Comparison of ENCODE assay signal across 26 mouse cellular contexts in the genomic region with DNA sequence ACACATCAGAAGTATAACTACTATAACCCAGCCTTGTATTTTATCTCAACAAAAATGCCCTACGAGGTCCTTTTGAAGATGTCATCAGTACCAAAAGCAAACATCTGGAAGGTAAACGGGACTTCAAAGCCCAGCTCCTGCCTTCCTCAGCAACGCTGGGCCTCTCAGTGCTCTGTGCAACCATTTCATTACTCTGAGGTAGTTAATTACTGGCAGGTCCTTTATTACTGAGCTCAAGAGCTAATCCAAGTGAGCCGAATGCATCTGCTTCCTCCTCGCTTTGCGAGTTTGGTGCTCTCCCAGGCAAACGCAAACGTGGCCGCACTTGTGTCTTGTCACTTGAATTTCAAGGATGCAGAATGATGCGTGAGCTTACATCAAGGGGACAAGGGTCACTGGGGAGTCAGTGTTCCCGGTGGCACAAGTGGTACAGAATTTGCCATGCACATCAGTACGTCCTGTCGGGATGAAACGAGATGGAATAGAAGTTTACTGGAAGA.
DNase-seq lines count a peak whose midpoint lies in the region; ATAC-seq and TF ChIP-seq lines count a peak whose summit lies in the region.
"Had no signal": no experiment of that assay in that cellular context is flagged by ENCODE, and none has a peak within 500 bp of the region (broad histone marks: within the 10 kb centered on the region; RNA-seq: fewer than 3 reads in every experiment).

No protein-coding gene starts in this region.

- H3K36me3 ChIP-seq in forebrain, embryonic 11.5 days (ENCODE audit: control insufficient read depth, insufficient read depth, low read length), result no peaks in the 10 kb centered on the region
- H3K36me3 ChIP-seq in forebrain, postnatal 0 days (ENCODE audit: insufficient read depth), result no peaks in the 10 kb centered on the region
- no peaks in the 10 kb centered on the region for H3K36me3 ChIP-seq in midbrain, embryonic 10.5 days
- no peaks in the 10 kb centered on the region for H3K36me3 ChIP-seq in midbrain, embryonic 15.5 days (replicated peaks)
- H3K36me3 ChIP-seq in limb, embryonic 12.5 days, result no peaks in the 10 kb centered on the region
- H3K36me3 ChIP-seq in neural tube, embryonic 15.5 days, result no peaks in the 10 kb centered on the region
- H3K36me3 ChIP-seq: liver, embryonic 13.5 days; neural tube, embryonic 12.5 days; stomach, embryonic 15.5 days had no signal

- no peak overlapping the region for H3K27ac ChIP-seq in forebrain, embryonic 11.5 days (ENCODE audit: low read depth, low read length)
- H3K27ac ChIP-seq in forebrain, postnatal 0 days (ENCODE audit: low read depth, low read length), result no peak overlapping the region
- H3K27ac ChIP-seq in midbrain, embryonic 10.5 days (replicated peaks), result no peak overlapping the region
- no peak overlapping the region for H3K27ac ChIP-seq in midbrain, embryonic 15.5 days
- H3K27ac ChIP-seq in limb, embryonic 12.5 days, result no peak overlapping the region
- no peak overlapping the region; the same call in 1 of the 2 replicates for H3K27ac ChIP-seq in neural tube, embryonic 15.5 days (replicated peaks)
- H3K27ac ChIP-seq: heart, adult 2 months; hindbrain, postnatal 0 days; left cerebral cortex, adult 2 months; liver, embryonic 13.5 days; neural tube, embryonic 12.5 days; stomach, embryonic 15.5 days had no signal

- no peak overlapping the region for H3K4me2 ChIP-seq in forebrain, embryonic 11.5 days (ENCODE audit: low read depth, low read length, severe bottlenecking)
- H3K4me2 ChIP-seq in forebrain, postnatal 0 days (ENCODE audit: low read depth), result no peak overlapping the region
- H3K4me2 ChIP-seq in midbrain, embryonic 15.5 days, result no peak overlapping the region
- 0 out of 2 replicates have a peak overlapping the region, but pooled peaks have one; percentile 4 for H3K4me2 ChIP-seq in limb, embryonic 12.5 days
- H3K4me2 ChIP-seq in neural tube, embryonic 15.5 days, result peak overlapping the region; percentile 11; the same call in 1 of the 2 replicates
- H3K4me2 ChIP-seq: liver, embryonic 13.5 days; lung, embryonic 14.5 days; neural tube, embryonic 12.5 days; stomach, embryonic 15.5 days had no signal

- peak; percentile 57 for DNase-seq in forebrain, embryonic 11.5 days (ENCODE audit: low spot score)
- DNase-seq in forebrain, postnatal 0 days, result no peak
- DNase-seq in midbrain, embryonic 10.5 days (ENCODE audit: low spot score), result peak; percentile 18
- DNase-seq: adrenal gland, postnatal 10 days; cerebellum, postnatal 10 days; gastrocnemius, postnatal 25 days; heart, adult 2 months; heart, postnatal 4 days; kidney, adult 18-20 months; kidney, postnatal 25 days; left cerebral cortex, postnatal 4 days; liver, embryonic 13.5 days; lung, embryonic 14.5 days; lung, postnatal 36 days; thymus, adult 18-20 months had no signal

- 52% methylated on average over 14 of the region's 14 CpGs for whole genome bisulfite sequencing in forebrain, embryonic 11.5 days
- WGBS in forebrain, postnatal 0 days, result 36% methylated on average over 14 of the region's 14 CpGs
- 64% methylated on average over 14 of the region's 14 CpGs for WGBS in midbrain, embryonic 10.5 days
- 43% methylated on average over 14 of the region's 14 CpGs for WGBS in midbrain, embryonic 15.5 days
- 24% methylated on average over 14 of the region's 14 CpGs for WGBS in limb, embryonic 12.5 days
- WGBS in neural tube, embryonic 15.5 days, result 33% methylated on average over 14 of the region's 14 CpGs

- no peak for TF ChIP-seq CTCF in forebrain, postnatal 0 days (IDR thresholded peaks at IDR 0.05; ENCODE audit: low read depth)

- H3K9ac ChIP-seq in forebrain, embryonic 11.5 days (ENCODE audit: low read length), result no peak overlapping the region
- H3K9ac ChIP-seq in forebrain, postnatal 0 days, result no peak overlapping the region
- H3K9ac ChIP-seq in midbrain, embryonic 15.5 days, result no peak overlapping the region
- no peak overlapping the region for H3K9ac ChIP-seq in limb, embryonic 12.5 days (replicated peaks)
- H3K9ac ChIP-seq in neural tube, embryonic 15.5 days (replicated peaks), result no peak overlapping the region
- H3K9ac ChIP-seq: liver, embryonic 13.5 days; lung, embryonic 14.5 days; neural tube, embryonic 12.5 days; stomach, embryonic 15.5 days had no signal

- H3K9me3 ChIP-seq in forebrain, embryonic 11.5 days (ENCODE audit: control insufficient read depth, low read length), result no peaks in the 10 kb centered on the region
- no peaks in the 10 kb centered on the region for H3K9me3 ChIP-seq in forebrain, postnatal 0 days (ENCODE audit: low read length)
- H3K9me3 ChIP-seq in midbrain, embryonic 10.5 days (replicated peaks), result no peaks in the 10 kb centered on the region
- no peaks in the 10 kb centered on the region for H3K9me3 ChIP-seq in midbrain, embryonic 15.5 days
- no peaks in the 10 kb centered on the region for H3K9me3 ChIP-seq in limb, embryonic 12.5 days
- no peaks in the 10 kb centered on the region for H3K9me3 ChIP-seq in neural tube, embryonic 15.5 days (replicated peaks)
- H3K9me3 ChIP-seq: liver, embryonic 13.5 days; neural tube, embryonic 12.5 days; stomach, embryonic 15.5 days had no signal

- ATAC-seq in forebrain, embryonic 11.5 days (replicated peaks; ENCODE audit: low FRiP score), result no peak
- ATAC-seq in forebrain, postnatal 0 days, result no peak
- ATAC-seq in midbrain, embryonic 15.5 days (replicated peaks), result no peak; the same call in 1 of the 2 replicates
- ATAC-seq in limb, embryonic 12.5 days (ENCODE audit: insufficient number of reproducible peaks, insufficient read depth, low FRiP score, low TSS enrichment, low read depth), result no peak
- ATAC-seq in neural tube, embryonic 15.5 days (ENCODE audit: low FRiP score), result 0 out of 2 replicates have a peak, but pooled peaks have one; percentile 66
- no peak for ATAC-seq in frontal cortex, adult (ENCODE audit: low TSS enrichment)
- no peak for ATAC-seq in inflammation-experienced regulatory T-cells, adult 6 months
- ATAC-seq: activated CD4-positive, CD25-positive, alpha-beta regulatory T cell, adult 4 months; CD4-positive, CD25-positive, alpha-beta regulatory T cell, adult 4 months; hindbrain, postnatal 0 days had no signal

- no peaks in the 10 kb centered on the region; the same call in 1 of the 2 replicates for H3K4me1 ChIP-seq in forebrain, embryonic 11.5 days (replicated peaks; ENCODE audit: control insufficient read depth, insufficient read depth, low read length)
- H3K4me1 ChIP-seq in forebrain, postnatal 0 days (ENCODE audit: insufficient read depth), result no peaks in the 10 kb centered on the region
- peaks cover 9% of the 10 kb centered on the region; the same call in 1 of the 2 replicates for H3K4me1 ChIP-seq in midbrain, embryonic 10.5 days
- peaks cover 4% of the 10 kb centered on the region; the same call in 1 of the 2 replicates for H3K4me1 ChIP-seq in midbrain, embryonic 15.5 days
- H3K4me1 ChIP-seq in limb, embryonic 12.5 days (replicated peaks), result 0 out of 2 replicates have a peak, but pooled peaks cover 7% of the 10 kb centered on the region
- H3K4me1 ChIP-seq in neural tube, embryonic 15.5 days, result peaks cover 4% of the 10 kb centered on the region
- H3K4me1 ChIP-seq: liver, embryonic 13.5 days; neural tube, embryonic 12.5 days; stomach, embryonic 15.5 days had no signal

- H3K27me3 ChIP-seq in forebrain, embryonic 11.5 days (ENCODE audit: control insufficient read depth, insufficient read depth, low read length), result no peaks in the 10 kb centered on the region
- no peaks in the 10 kb centered on the region for H3K27me3 ChIP-seq in forebrain, postnatal 0 days (ENCODE audit: insufficient read depth, low read length)
- H3K27me3 ChIP-seq in midbrain, embryonic 10.5 days (ENCODE audit: low read depth, poor library complexity, severe bottlenecking), result no peaks in the 10 kb centered on the region
- H3K27me3 ChIP-seq in midbrain, embryonic 15.5 days (replicated peaks), result no peaks in the 10 kb centered on the region
- no peaks in the 10 kb centered on the region for H3K27me3 ChIP-seq in limb, embryonic 12.5 days
- H3K27me3 ChIP-seq in neural tube, embryonic 15.5 days (replicated peaks), result no peaks in the 10 kb centered on the region
- H3K27me3 ChIP-seq: liver, embryonic 13.5 days; neural tube, embryonic 12.5 days; stomach, embryonic 15.5 days had no signal

- no peak overlapping the region for H3K4me3 ChIP-seq in forebrain, embryonic 11.5 days (ENCODE audit: low read depth, low read length)
- no peak overlapping the region for H3K4me3 ChIP-seq in forebrain, postnatal 0 days (ENCODE audit: low read depth, low read length)
- no peak overlapping the region for H3K4me3 ChIP-seq in midbrain, embryonic 10.5 days
- H3K4me3 ChIP-seq in midbrain, embryonic 15.5 days, result no peak overlapping the region
- H3K4me3 ChIP-seq in limb, embryonic 12.5 days (replicated peaks), result no peak overlapping the region
- no peak overlapping the region for H3K4me3 ChIP-seq in neural tube, embryonic 15.5 days (replicated peaks)
- H3K4me3 ChIP-seq: heart, adult 2 months; left cerebral cortex, adult 2 months; liver, embryonic 13.5 days; neural tube, embryonic 12.5 days; stomach, embryonic 15.5 days had no signal

Comparison
In these comparisons a context has a peak if more than half of its experiments do, and no peak if none do; other contexts are left out.
1. H3K4me2 ChIP-seq: peak in limb, embryonic 12.5 days (single experiment) and neural tube, embryonic 15.5 days (single experiment); none in forebrain, embryonic 11.5 days (single experiment), forebrain, postnatal 0 days (single experiment) and midbrain, embryonic 15.5 days (single experiment).